Mouse (Mus musculus): ENCODE results near the gene Gm49027.

The Gm49027 gene

DNA sequence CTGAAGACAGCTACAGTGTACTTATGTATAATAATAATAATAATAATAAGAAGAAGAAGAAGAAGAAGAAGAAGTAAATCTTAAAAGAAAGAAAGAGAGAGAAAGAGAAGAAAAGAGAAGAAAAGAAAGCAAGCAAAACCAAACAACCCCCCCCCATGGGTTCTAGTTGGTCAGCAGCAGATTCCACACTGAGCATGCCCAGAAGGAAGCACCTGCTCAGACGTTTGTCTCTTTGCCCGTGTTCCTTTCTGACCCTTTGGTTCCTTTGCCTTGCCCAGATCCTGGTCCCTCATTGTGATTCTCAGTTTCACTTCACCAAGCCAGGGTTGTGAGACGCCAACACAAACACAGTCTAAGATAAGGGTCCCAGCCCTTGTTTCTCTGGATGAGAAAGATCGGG, 23.3 kb downstream of the Gm49027 start:
- no peak for DNase-seq (ENCODE audit: low spot score)

- no peak for DNase-seq (ENCODE audit: low spot score)
These were observed 25.6 kb downstream of the Gm49027 start for GRCm38 (mm10) chr5:123499717-123500116.

DNA sequence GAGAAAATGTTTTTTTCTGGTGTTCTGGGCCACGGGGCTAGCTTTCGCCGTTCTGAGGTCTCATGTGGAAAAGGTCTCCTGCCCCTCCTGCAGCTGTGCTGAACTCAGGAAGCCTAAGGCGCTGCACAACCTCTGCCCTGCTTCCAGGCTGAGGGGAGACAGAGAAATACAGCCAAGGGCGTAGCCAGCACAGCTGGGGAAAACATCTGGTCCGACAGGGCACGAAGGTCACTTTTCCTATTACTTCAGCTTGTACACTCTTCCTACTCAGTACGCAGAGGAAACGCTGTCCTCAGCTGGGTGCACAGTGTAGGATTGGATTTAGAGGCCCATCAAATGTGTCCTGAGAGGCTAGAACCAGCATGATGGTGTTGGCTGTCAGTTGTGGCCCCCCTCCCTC, 35.4 kb downstream of the Gm49027 start:
- DNase-seq (ENCODE audit: low spot score): no peak

- DNase-seq (ENCODE audit: low spot score): no peak
These were observed 36.0 kb downstream of the Gm49027 start, which contains the start of the genes Lrrc43 and Il31 for GRCm38 (mm10) chr5:123489112-123489785. Gene Lrrc43 (plus strand): TSS chr5:123489305. Gene Il31 (minus strand): TSS chr5:123489489.

GRCm38 (mm10) chr5:123487659-123488395, 37.5 kb downstream of the Gm49027 start:
- DNase-seq (ENCODE audit: low spot score): no peak

- no peak for DNase-seq (ENCODE audit: low spot score)
These were observed 51.5 kb downstream of the Gm49027 start for GRCm38 (mm10) chr5:123473817-123474216.

- DNase-seq (ENCODE audit: low spot score): no peak
These were observed 54.4 kb downstream of the Gm49027 start for GRCm38 (mm10) chr5:123470784-123471400.

GRCm38 (mm10) chr5:123464638-123465037, 60.6 kb downstream of the Gm49027 start:
- DNase-seq (ENCODE audit: low spot score): no peak
